Mouse (Mus musculus) 3T3-L1 (cell line): ENCODE results near the gene Mindy4.

Experiments
- DNase-seq: peaks from one replicate; pipeline ENCODE4 v3.0.0-alpha.2; 2015; ENCODE audit warnings: low read depth, low spot score

Gene Mindy4

DNA sequence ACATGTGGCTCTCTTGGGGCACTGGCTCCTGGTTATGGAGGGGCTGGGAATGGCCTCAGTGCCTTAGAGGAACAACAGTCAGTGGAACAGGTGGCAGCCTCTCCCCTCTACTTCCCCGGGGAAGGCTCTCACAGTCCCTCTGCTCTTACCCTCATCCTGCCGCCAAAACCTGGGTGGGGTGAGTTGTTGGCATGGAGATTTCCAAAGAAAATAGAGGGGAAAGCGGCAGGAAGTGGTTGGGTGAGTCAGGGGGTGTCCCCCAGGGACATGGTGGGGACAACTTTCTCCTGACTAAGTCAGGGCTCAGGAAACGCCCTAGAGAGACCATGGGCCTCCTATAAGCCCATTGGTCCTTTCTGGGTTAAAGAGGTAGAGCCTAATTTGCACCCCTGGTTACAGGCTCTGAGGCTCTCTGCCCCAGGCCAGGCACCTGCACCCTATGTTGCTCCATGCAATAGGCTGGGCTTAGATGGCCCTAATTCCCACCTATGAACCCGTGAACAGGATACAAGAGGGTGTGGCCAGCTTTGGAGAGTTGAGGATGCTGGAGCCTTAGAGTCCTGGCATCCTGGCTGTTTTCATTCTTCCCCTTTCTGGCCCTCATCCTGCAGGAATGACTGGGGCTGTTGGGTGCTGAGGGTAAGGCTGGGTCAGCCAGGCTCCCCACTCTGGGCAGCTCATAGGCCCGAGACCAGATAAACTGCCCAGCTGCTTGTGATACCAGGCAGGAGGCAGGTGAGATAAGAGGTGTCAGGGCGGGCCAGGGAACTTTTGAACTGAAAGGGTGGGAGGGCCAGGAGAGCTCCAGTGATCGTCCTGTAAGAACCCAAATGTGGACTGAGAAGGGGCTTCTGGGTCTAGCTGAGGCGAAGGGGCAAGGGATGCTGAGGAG lies 136.0 kb downstream of the Mindy4 start:
- peak; percentile 89 for DNase-seq

DNA sequence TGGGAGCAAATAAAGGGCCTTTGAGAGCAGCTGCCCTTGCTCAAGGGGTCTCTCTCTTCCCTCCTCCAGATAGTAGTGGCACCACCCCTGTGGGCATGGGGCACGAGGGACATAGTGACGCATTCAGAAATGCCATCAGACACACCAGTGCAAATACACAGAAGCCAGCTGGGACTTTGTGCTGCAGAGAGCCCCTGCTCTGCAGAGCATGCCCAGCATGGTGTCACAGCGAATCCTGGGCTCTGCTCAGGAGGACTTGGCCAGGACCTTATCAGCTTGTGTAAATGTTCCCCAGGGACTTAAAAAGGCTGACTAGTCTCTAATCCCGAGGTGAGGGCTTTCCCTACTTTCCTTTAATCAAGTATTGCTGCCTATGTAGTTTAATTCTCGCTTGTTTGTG lies 138.5 kb downstream of the Mindy4 start:
- peak; percentile 34 for DNase-seq

DNA sequence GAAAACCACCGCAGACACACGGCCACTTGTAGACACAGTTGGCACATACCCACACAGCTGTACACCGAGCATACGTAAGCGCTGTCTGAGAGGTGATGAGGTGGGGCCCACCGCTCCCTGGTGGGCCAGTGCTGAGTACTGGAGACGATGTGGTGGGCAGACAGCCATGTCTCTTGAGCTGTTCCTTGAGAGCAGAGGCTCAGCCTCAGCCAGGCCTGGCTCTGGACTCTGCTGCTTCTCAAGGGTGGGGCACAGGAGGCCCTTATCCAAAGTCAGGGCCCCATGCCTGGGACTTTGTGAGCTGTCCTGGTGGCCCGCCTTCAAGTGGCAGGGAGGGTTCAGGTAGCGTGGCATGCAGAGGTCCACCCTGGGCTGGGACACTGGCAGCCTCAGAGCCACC lies 139.1 kb downstream of the Mindy4 start:
- no peak for DNase-seq

DNA sequence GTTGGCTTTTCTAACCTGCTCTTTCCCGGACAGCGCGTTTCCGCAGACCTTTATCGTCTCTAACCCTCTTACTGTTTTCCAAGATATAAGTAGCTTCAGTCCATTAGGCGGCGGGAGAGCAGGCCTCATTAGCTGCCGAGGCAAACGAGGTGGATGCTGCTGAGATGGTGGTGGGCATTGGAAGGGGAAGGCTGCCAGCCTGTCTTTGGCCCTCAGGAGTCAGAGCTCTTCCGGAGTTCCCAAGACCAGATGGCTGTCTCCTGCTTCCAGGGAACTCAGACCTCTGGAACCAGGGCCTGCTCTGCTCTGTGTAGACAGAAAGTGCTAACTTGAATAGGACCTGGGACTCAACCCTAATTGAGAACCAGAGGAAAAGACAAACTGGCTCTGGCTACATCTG lies 140.3 kb downstream of the Mindy4 start:
- no peak for DNase-seq

DNA sequence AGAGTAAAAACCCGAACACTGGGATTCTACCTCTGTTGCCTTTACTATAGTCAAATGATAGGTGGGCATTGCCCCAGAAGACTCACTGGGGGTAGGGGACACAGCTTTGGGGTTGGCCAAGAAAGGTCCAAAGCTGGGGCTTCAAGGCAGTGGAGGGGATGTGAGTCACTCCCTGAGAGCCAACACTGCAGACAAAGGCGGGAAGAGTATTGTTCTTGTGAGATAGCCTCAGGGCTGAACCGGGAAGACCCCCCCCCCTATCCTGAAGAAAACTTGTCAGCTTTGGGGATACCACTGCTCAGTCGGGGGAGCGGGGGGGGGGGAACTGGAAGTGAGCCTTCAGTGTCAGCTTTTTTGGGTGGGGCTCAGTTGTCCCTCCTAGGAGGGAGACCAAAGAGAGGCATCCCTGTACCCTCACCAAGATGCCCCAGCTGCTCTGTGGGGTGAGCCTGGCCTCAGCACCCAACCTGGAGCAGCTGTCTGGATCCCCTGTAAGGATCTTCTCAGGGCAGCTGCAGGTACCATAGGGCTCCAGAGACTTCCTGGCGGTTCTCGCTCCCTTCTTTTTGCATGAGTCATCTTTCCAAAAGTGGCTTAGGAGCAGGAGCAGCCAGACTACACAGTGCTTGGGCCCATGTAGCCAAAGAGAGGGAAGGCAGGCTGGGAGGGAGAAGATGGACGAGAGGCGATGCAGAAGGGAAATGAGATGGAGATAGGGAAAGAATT lies 141.3 kb downstream of the Mindy4 start:
- peak; percentile 68 for DNase-seq

DNA sequence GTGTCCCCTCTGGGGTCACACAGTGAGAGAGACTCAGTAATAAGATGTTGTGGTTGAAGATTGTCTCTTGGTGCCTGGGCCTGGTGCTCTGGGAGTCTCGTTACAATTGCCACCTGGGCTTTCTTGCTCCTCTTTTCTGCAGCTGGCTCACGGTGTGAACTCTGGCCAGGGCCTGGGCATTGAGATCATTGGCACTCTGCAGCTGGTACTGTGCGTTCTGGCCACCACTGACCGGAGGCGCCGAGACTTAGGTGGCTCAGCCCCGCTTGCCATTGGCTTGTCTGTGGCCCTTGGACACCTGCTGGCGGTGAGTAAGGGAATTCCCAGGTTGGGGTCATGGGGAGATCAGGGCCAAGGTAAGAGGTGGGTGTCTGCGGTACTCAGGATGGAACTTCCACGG lies 142.1 kb downstream of the Mindy4 start:
- no peak for DNase-seq

DNA sequence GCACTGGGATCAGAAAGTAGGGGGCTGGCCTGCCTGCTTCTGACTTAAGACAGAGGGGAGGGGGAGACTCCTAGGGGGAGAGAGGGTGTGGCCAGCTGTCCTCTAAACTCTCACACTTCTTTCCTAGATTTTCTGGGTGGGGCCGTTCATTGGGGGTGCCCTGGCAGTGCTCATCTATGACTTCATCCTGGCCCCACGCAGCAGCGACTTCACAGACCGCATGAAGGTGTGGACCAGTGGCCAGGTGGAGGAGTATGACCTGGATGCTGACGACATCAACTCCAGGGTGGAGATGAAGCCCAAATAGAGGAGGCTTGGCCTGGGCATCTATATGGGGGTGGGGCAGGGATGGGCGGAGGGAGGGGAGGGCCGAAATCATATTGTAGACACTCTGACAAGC lies 143.3 kb downstream of the Mindy4 start:
- no peak for DNase-seq

DNA sequence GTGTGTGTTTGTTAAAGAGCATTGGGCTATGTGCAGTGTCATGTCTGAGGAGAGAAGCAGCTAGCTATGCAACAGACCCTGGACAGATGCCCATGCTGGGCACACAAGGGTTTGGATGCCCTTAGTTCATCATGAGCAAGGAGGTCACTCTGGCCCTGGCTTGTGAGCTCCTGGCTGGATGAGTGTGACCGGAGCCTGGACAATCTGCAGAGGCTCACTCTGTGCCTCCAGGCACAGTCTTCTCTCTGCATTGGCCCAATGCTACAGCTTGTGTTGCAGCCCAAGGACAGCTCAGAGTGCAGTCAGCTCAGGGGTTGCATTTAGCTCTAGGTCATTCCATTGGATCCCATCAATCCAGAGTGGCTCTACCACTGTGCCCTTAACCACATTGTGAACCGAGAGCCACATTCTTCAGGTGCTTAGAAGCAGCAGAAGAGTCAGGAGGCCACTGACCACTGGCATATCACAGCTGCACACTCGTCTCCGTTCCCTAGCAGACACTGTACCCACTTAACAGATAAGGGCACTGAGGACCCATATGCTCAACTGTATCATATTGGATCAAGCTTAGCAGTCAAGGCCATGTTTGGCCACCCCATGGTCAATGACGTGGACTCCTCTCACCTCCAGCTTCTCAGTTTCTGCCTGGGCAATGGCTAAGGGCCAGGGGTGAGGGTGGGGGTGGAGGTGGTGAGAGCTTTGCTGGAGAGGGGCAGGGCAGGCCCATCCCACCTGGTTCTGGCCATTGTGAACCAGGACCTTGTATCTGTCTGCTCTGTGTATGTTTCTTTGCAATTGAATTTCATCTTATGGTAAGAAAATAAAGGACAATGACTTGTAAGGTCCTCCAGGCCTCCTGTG lies 144.8 kb downstream of the Mindy4 start:
- no peak for DNase-seq

DNA sequence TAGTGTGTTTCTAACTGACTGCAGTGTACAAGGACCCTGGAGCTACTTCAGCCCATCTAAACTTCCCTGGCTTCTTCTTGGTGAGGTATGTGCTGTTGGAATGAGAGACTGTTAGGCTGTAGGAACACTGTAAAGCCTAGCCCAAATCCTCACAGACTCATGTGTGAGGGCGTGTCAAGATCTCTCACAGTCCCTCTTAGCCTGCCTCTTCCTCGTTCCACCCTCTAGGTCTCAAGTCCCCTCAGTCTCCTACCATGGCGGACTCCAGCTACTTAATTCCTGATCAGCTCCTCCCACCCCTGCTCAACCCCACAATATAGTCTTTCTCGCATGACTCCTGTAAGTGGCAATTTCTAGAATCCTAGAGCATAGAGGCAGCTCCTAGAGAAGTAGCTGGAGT lies 146.0 kb downstream of the Mindy4 start:
- DNase-seq, result no peak

DNA sequence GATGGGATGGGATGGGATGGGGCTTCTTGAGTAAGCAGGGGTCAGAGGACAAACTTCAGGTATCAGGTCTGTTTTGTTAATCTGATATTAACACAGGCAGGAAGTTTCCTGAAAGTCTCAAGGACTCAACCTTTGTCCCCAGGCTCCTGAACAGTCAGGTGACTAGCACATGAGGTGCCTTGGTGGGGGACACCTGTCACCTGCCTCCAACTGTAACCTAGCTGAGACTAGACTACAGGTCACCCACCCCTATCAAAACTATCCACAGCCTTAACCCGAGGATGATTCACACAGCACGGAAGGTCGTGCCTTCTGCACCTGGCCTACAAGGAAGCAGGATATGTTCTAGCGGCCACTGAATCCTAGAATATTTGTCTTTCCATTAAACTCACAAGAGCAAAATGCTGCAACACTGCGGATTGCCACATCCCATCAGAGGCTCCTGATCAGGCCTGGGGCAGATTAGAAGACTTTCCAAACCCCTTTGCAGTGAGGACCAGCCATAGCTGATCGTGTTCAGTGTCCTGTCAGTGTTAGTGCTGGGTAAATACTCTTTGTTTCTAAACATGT lies 147.3 kb downstream of the Mindy4 start:
- DNase-seq, result no peak

DNA sequence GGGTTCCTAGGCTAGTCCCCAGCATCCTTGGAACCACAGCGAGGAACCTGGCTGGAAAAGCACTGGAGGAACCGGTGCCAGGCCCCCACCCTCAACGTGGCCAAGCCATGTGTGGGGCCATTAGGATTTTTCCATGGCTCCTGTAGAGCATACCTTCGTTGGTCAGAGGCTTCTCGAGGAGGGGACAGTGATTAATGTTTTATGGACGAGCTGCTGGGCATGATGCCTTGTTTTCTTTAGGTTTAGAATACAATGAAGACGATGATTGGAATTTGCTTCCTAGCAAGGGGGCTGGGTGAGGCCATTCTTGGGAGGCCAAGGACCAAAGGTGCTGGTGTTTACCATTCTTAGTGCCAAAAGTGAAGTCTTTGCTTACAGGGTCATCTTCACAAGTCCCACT lies 148.5 kb downstream of the Mindy4 start:
- peak; percentile 41 for DNase-seq

DNA sequence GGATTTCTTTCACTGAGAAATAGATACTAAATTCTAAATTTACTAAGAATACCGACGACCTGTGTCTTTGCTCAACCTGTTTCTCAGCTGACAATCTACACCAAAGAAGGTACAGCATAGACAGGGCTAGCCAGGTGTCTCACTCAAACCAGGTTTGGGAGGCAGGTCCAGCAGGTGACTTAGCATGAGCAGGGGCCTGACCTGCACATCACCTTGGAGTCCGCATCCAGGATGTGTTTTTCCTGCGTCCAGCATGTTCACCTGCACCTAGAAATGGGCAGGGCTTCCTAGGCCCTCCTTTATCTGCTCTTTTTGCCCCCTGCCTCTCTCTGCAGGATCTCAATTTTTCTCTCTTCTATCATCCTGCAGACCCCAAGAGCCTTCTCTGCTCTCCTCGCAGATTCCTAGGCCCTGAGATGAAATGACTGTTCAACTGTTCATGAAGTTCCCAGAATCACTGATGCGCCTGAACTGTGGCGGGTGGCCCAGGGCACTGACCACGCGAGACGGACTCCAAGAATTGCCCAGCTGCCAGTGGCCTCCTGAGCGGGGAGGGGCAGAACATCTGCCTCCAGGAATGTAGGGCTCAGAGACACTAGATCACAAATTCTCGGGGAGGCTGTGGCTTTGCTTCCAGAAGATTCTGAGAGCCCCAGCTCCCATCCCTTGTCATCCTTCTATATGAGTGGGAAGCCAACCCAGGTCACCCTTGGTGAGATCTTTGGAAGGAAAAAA lies 150.7 kb downstream of the Mindy4 start:
- DNase-seq, result no peak

DNA sequence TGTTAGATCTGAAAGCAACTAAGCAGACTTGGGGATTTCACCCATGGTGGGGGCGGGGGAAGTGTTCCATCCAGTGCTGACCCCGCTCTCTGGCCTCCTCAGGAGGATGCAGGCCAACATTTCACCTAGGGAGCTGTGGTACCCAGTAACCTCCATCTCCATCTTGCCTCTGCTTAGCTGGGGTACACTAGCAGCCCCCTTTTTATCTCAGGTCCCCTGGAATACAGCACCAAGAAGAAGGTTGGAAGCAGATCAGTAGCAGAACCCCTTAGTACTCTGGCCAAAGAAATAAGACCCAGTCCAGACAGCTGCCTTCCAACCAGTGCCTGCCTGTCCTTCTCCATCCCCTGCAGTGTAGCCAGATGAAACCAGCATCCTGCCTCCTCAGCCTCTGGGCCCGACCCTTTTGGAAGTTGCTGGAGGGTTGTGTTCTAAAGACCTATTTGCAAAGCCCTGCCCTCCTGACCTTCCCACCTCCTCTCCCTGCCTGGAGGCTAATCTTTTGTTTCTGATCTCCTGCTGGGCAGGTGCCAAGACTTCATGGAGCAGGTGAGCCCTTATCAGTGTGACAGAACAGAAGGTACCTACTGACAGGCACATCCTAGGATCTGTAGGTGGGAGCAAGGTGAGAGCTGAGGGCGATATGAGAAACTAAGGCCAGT lies 151.4 kb downstream of the Mindy4 start:
- no peak for DNase-seq

DNA sequence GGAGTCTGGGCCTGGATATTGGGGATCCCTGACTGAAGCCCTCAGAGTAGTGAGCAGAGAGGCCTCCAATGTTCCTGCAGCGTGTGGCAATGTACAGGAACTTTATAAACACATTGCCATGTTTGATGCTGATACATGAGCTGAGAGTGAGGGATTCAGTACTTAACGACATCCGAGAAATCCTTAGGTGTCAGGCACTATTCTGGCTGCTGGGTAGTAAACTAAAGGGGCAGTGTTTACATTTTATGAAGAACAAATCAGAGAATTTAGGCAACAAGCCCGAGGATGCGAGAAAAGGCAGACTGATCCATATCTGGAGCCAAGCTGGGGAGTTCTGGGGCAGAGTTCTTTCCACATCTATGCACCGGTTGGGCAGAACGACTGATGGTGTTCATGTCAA lies 152.4 kb downstream of the Mindy4 start:
- DNase-seq, result no peak

DNA sequence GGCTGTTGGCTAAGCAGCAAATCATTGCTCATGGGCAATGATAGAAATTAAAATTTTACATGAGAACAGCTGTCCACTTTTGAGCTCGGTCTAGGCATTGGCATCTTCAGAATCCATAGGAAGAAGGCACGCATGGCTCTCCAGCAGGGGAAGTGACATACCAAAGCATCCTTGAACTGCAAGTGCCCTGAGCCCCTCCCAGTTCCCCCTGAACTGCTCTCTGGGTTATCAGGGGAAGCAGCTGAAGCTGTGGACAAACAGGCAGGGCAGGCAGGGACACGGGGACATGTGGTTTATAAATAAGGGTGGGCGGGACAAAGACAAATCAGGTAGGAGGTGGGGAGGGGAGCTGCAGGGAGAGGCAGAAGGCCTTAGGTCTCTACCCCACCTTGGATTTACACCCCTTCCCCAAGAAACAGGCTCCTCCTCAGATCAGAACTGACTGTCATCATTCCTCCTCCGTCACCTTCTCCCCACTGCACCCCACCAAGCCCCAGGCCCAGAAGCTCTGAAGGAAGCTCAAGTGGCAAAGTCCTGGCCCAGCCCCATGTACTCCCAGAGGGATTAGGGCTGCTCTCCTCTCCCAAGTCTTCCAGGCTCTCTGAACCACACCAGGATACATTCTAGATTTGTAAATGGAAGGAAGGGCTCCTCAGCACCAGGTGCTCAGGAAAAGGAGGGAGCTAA lies 153.0 kb downstream of the Mindy4 start:
- DNase-seq, result no peak

DNA sequence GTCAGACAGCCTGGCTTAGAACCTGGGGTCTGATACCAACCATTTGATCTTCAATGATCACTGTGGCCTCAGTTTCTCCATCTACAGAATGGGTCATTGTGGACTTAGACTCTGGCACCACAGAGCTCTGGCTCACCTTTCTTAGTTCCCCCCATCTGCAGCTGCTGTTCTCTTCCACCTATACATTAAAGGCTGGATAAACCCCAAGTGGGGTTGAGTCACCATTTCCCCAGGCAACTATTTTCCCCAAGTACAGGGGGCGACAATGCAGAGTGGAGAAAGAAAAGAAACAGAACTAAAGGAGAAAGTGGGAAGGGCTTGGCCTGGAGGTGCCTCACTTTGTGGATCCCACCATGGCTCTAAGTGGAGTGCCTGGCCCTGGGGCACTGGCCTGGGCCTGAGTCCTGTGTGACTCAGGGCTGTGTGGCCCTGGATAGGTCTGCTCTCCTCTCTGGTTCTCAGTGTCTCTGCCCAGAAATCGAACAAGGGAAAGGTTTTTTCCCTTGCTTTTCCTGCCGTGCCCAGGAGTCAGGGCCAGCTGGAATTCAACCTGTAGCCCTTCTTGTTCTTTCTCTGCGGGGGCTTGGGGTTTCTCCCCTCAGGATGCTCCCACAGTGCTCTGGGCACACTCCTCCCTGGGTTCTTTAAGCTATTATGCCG lies 153.9 kb downstream of the Mindy4 start:
- DNase-seq, result peak; percentile 32

DNA sequence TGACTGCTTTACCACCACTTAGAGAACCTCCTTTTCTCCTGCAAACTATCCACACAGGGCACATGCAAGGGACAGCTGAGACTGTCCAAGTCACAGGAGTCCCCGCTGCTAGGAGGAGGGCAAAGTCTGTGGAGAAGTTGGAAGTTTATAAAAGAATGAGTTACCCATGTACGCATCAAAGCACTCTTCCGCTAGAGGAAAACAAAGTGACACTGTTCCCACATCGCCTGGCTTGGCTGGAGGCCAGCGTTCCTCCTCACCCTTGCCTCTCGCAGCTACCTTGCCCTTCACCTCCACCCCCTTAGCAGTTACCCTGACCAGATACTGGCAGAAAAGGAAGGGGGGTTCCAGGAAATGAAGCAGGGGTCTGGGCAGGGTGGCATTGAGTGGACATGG lies 154.5 kb downstream of the Mindy4 start:
- no peak for DNase-seq

DNA sequence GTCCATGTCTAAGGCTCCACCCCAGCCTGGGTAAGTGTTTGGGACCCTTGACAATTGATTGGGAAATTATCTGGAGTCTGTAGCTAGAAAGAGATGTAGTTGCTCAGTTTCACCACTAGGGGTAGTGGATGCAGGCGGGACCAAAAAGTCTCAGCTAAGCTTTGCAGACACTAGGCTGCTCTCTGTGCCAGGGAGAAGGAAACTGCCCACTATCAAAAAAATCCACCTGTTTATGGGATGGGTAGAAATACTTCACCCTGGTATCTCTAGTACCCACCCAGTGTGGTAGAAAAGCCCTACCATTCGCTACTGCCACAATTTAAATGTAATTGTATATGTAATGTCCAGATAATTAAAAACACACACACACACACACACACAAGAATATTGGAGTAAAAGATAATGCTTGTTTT lies 155.6 kb downstream of the Mindy4 start:
- DNase-seq, result peak; percentile 64

DNA sequence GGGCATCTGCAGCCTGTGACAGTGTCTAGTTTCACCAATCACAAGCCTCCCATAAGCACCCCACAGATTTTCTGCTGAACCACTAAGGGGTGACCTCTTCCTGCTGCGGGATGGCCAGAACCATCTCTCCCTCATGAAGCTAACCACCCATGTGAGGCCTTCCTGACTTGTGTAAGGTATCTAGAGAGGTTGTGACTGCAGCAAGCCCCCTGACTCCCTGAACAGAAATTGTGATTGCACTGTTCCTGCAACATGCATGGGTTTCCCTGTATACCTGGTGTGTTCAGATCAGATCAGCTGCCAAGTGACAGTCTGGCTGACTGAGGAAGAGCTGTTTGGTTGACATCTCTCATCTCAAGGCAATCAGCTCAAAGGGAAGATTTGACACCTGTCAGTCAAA lies 159.5 kb downstream of the Mindy4 start:
- DNase-seq, result no peak
